Mouse (Mus musculus): ENCODE results near the gene Pacs2. TPM values are rescaled to one million over a fixed set of nuclear protein-coding genes. Genes with fewer than 3 reads are reported as not detected.

Pacs2 gene
- polyA plus RNA-seq, 1 experiment from 2014 or later, result 28.7 TPM

GRCm38 (mm10) chr12:113074329-113075062, 60.2 kb downstream of the Pacs2 start, which contains the start of gene Tex22:
Gene Tex22 (plus strand): TSS chr12:113074502.
- Histone ChIP-seq H3K36me3 (ENCODE audit: control insufficient read depth, insufficient read depth, low read length) (peaks cover 26% of the 10 kb centered on the region), H3K27me3 (ENCODE audit: control insufficient read depth, insufficient read depth, low read length) (no peaks in the 10 kb centered on the region), H3K27ac (replicated peaks; ENCODE audit: low read depth, low read length) (peak within 1 kb of the TSS; percentile 95), H3K9ac (replicated peaks; ENCODE audit: low read length) (peak within 1 kb of the TSS; percentile 69), H3K4me2 (ENCODE audit: low read length) (peak within 1 kb of the TSS; percentile 87), H3K9me3 (ENCODE audit: control insufficient read depth, low read length) (no peaks in the 10 kb centered on the region), H3K4me1 (ENCODE audit: control insufficient read depth, insufficient read depth, low read length) (peaks cover 22% of the 10 kb centered on the region), H3K4me3 (replicated peaks; ENCODE audit: low read depth, low read length) (peak within 1 kb of the TSS; percentile 39)
- peak; percentile 94 for DNase-seq
- WGBS, result 2% methylated on average over 32 of the region's 32 CpGs
- peak; percentile 91 for ATAC-seq (ENCODE audit: low FRiP score, low TSS enrichment)

DNA sequence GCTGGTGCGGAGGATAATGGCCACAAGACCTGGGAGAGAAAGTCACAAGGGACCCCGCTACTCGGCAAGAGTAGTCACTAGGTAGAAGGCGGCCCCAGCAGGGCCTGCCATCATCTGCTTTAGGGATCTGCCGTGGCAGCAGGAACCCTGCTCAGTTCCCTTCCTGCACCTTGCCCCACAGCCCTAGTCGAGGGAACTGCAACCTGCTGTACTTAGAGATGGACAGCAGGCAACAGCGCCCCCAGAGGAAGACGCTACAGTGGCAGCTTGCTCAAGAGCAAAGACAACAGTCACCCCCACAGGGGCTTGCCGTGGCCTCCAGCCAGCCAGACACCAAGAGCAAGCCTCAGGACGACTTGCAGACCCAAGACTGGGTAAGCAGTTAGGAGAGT, 60.8 kb downstream of the Pacs2 start:
- 0% methylated on average over 10 of the region's 10 CpGs for WGBS
- peak overlapping the region; percentile 95 for H3K27ac ChIP-seq (replicated peaks; ENCODE audit: low read depth, low read length)
- ATAC-seq (ENCODE audit: low FRiP score, low TSS enrichment), result peak; percentile 80
- peak overlapping the region; percentile 69 for H3K9ac ChIP-seq (replicated peaks; ENCODE audit: low read length)
- H3K9me3 ChIP-seq (ENCODE audit: control insufficient read depth, low read length), result no peaks in the 10 kb centered on the region
- H3K36me3 ChIP-seq (ENCODE audit: control insufficient read depth, insufficient read depth, low read length), result peaks cover 20% of the 10 kb centered on the region
- peaks cover 22% of the 10 kb centered on the region for H3K4me1 ChIP-seq (ENCODE audit: control insufficient read depth, insufficient read depth, low read length)
- H3K27me3 ChIP-seq (ENCODE audit: control insufficient read depth, insufficient read depth, low read length), result no peaks in the 10 kb centered on the region
- peak overlapping the region; percentile 39 for H3K4me3 ChIP-seq (replicated peaks; ENCODE audit: low read depth, low read length)
- peak overlapping the region; percentile 87 for H3K4me2 ChIP-seq (ENCODE audit: low read length)
- peak; percentile 93 for DNase-seq

GRCm38 (mm10) chr12:113075486-113075885, 61.2 kb downstream of the Pacs2 start:
- 59% methylated on average over 6 of the region's 6 CpGs for WGBS
- Histone ChIP-seq H3K9ac (replicated peaks; ENCODE audit: low read length) (peak overlapping the region; percentile 69), H3K9me3 (ENCODE audit: control insufficient read depth, low read length) (no peaks in the 10 kb centered on the region), H3K4me2 (ENCODE audit: low read length) (peak overlapping the region; percentile 87), H3K27ac (replicated peaks; ENCODE audit: low read depth, low read length) (peak overlapping the region; percentile 95), H3K27me3 (ENCODE audit: control insufficient read depth, insufficient read depth, low read length) (no peaks in the 10 kb centered on the region), H3K4me3 (replicated peaks; ENCODE audit: low read depth, low read length) (peak overlapping the region; percentile 39; the same call in 1 of the 2 replicates), H3K4me1 (ENCODE audit: control insufficient read depth, insufficient read depth, low read length) (peaks cover 22% of the 10 kb centered on the region), H3K36me3 (ENCODE audit: control insufficient read depth, insufficient read depth, low read length) (peaks cover 16% of the 10 kb centered on the region)
- no peak for DNase-seq
- no peak for ATAC-seq (ENCODE audit: low FRiP score, low TSS enrichment)

DNA sequence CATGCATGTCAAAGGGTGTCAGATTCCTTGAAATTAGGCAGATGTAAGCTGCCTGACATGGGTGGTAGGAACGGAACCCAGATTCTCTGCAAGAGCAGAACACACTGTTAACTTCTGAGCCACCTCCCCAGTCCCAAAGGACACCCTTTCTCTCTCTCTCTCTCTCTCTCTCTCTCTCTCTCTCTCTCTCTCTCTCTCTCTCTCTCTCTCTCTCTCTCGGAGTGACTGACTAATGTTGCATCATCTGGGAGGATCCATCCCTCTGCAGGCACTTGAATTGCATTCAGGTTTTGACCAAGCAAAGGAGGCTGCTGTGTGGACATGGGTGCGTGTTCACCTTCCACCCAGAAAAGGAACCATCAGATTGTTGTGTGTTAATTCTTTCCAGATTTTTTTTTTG, 73.0 kb downstream of the Pacs2 start:
- ATAC-seq (ENCODE audit: low FRiP score, low TSS enrichment), result no peak

GRCm38 (mm10) chr12:113088026-113088425, 73.7 kb downstream of the Pacs2 start:
- ATAC-seq (ENCODE audit: low FRiP score, low TSS enrichment) (no peak), DNase-seq (no peak)
- Histone ChIP-seq H3K36me3 (ENCODE audit: control insufficient read depth, insufficient read depth, low read length) (no peaks in the 10 kb centered on the region), H3K4me2 (ENCODE audit: low read length) (no peak overlapping the region), H3K4me1 (ENCODE audit: control insufficient read depth, insufficient read depth, low read length) (no peaks in the 10 kb centered on the region), H3K9ac (replicated peaks; ENCODE audit: low read length) (no peak overlapping the region), H3K4me3 (replicated peaks; ENCODE audit: low read depth, low read length) (no peak overlapping the region), H3K27ac (replicated peaks; ENCODE audit: low read depth, low read length) (no peak overlapping the region), H3K27me3 (ENCODE audit: control insufficient read depth, insufficient read depth, low read length) (no peaks in the 10 kb centered on the region), H3K9me3 (ENCODE audit: control insufficient read depth, low read length) (no peaks in the 10 kb centered on the region)
- 43% methylated on average over 4 of the region's 4 CpGs for WGBS

More for the DNA sequence above, 73.0 kb downstream of the Pacs2 start:
- H3K4me2 ChIP-seq (ENCODE audit: low read length), result no peak overlapping the region
- no peaks in the 10 kb centered on the region for H3K9me3 ChIP-seq (ENCODE audit: control insufficient read depth, low read length)
- H3K27ac ChIP-seq (replicated peaks; ENCODE audit: low read depth, low read length), result no peak overlapping the region
- WGBS, result 64% methylated on average over 3 of the region's 3 CpGs
- H3K4me1 ChIP-seq (ENCODE audit: control insufficient read depth, insufficient read depth, low read length), result no peaks in the 10 kb centered on the region
- no peaks in the 10 kb centered on the region for H3K27me3 ChIP-seq (ENCODE audit: control insufficient read depth, insufficient read depth, low read length)
- DNase-seq, result no peak
- H3K9ac ChIP-seq (replicated peaks; ENCODE audit: low read length), result no peak overlapping the region
- H3K36me3 ChIP-seq (ENCODE audit: control insufficient read depth, insufficient read depth, low read length), result no peaks in the 10 kb centered on the region
- H3K4me3 ChIP-seq (replicated peaks; ENCODE audit: low read depth, low read length), result no peak overlapping the region

DNA sequence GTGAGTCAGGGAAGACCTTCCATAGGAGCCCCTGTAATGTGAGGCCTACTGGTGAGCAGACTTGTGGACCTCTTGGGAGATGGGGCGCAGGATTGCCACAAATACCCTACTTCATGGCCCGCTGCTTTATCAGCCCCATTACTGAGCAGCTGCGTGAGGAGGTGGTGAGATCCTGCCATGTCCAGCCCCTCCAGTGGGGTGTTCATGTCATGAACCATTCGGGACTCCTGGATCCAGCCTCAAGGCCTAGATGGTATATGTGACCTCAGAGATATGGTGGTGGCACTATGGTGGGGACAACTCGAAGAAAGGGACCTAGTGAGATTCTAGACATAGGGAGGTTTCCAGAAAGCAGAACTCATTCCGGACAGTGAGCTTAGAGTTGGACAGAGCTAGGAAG, 74.8 kb downstream of the Pacs2 start:
- WGBS, result 91% methylated on average over 6 of the region's 6 CpGs
- no peak for ATAC-seq (ENCODE audit: low FRiP score, low TSS enrichment)

GRCm38 (mm10) chr12:113090053-113090452, 75.7 kb downstream of the Pacs2 start:
- no peak overlapping the region for H3K9ac ChIP-seq (replicated peaks; ENCODE audit: low read length)
- DNase-seq, result no peak
- no peaks in the 10 kb centered on the region for H3K36me3 ChIP-seq (ENCODE audit: control insufficient read depth, insufficient read depth, low read length)
- no peak overlapping the region for H3K4me2 ChIP-seq (ENCODE audit: low read length)
- H3K4me1 ChIP-seq (ENCODE audit: control insufficient read depth, insufficient read depth, low read length), result no peaks in the 10 kb centered on the region
- WGBS, result 85% methylated on average over 17 of the region's 17 CpGs
- H3K4me3 ChIP-seq (replicated peaks; ENCODE audit: low read depth, low read length), result no peak overlapping the region
- H3K27ac ChIP-seq (replicated peaks; ENCODE audit: low read depth, low read length), result no peak overlapping the region
- no peak for ATAC-seq (ENCODE audit: low FRiP score, low TSS enrichment)
- H3K9me3 ChIP-seq (ENCODE audit: control insufficient read depth, low read length), result no peaks in the 10 kb centered on the region
- no peaks in the 10 kb centered on the region for H3K27me3 ChIP-seq (ENCODE audit: control insufficient read depth, insufficient read depth, low read length)

More for the DNA sequence above, 74.8 kb downstream of the Pacs2 start:
- Histone ChIP-seq H3K4me1 (ENCODE audit: control insufficient read depth, insufficient read depth, low read length) (no peaks in the 10 kb centered on the region), H3K9ac (replicated peaks; ENCODE audit: low read length) (no peak overlapping the region), H3K27me3 (ENCODE audit: control insufficient read depth, insufficient read depth, low read length) (no peaks in the 10 kb centered on the region), H3K36me3 (ENCODE audit: control insufficient read depth, insufficient read depth, low read length) (no peaks in the 10 kb centered on the region), H3K4me2 (ENCODE audit: low read length) (no peak overlapping the region), H3K4me3 (replicated peaks; ENCODE audit: low read depth, low read length) (no peak overlapping the region), H3K9me3 (ENCODE audit: control insufficient read depth, low read length) (no peaks in the 10 kb centered on the region), H3K27ac (replicated peaks; ENCODE audit: low read depth, low read length) (no peak overlapping the region)
- no peak for DNase-seq

DNA sequence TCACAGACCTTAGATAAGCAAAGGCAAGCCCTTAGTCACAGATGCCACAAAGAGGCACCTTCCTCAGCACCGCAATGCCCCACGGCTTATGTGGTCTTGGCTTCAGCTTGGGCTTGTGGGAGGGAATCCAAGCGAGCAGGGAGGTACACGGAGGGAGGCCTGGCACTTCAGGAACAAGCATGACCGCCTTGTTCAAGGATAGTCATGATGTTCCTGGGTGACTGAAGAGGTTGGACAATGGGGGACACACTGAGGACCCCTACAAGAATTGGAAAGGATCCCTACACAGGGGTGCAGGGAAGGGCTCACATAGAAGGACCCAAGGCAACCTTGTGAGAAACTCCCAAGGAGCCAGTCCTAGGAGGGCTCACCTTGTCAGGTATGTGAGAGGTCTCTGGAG, 82.7 kb downstream of the Pacs2 start:
- no peaks in the 10 kb centered on the region for H3K36me3 ChIP-seq (ENCODE audit: control insufficient read depth, insufficient read depth, low read length)
- peak overlapping the region; percentile 94 for H3K4me2 ChIP-seq (ENCODE audit: low read length)
- H3K9ac ChIP-seq (replicated peaks; ENCODE audit: low read length), result peak overlapping the region; percentile 97; the same call in 1 of the 2 replicates
- DNase-seq (no peak), ATAC-seq (ENCODE audit: low FRiP score, low TSS enrichment) (no peak)
- no peaks in the 10 kb centered on the region for H3K27me3 ChIP-seq (ENCODE audit: control insufficient read depth, insufficient read depth, low read length)
- WGBS, result 85% methylated on average over 5 of the region's 5 CpGs
- H3K4me1 ChIP-seq (ENCODE audit: control insufficient read depth, insufficient read depth, low read length), result peaks cover 26% of the 10 kb centered on the region
- peak overlapping the region; percentile 87; the same call in 1 of the 2 replicates for H3K4me3 ChIP-seq (replicated peaks; ENCODE audit: low read depth, low read length)
- no peaks in the 10 kb centered on the region for H3K9me3 ChIP-seq (ENCODE audit: control insufficient read depth, low read length)
- no peak overlapping the region for H3K27ac ChIP-seq (replicated peaks; ENCODE audit: low read depth, low read length)

DNA sequence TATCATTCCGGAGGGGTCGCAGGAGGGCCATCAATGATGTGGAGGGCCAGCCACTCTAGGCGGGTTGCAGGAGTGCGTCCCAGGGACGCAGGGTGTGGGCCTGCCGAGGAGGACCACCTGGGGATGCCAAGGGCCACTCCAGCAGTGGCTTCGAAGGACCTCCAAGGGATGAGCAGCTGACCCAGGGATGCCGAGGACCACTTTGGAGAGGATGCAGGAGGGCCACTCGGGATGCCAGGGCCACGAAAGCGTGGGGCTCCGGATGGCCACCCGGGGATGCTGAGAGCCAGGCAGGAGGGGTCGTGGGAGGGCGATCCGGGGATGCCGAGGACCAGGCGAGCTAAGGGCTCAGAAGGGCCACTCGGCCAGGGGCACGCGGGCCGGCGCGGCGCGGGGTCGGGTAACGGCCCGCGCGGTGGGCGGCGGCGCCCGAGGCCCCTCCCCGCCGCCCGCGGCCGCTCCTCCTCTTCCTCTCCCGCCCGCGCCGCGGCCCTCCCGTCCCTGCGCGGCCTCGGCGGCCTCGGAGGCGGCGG, 83.5 kb downstream of the Pacs2 start, which contains the start of gene Mta1:
Mta1 (plus strand) TSS at position 530 of the 533 bp plus-strand sequence.
- H3K27me3 ChIP-seq (ENCODE audit: control insufficient read depth, insufficient read depth, low read length), result no peaks in the 10 kb centered on the region
- peak within 1 kb of the TSS; percentile 84 for H3K27ac ChIP-seq (replicated peaks; ENCODE audit: low read depth, low read length)
- H3K4me2 ChIP-seq (ENCODE audit: low read length), result peak within 1 kb of the TSS; percentile 94
- H3K9ac ChIP-seq (replicated peaks; ENCODE audit: low read length), result peak within 1 kb of the TSS; percentile 97
- peak within 1 kb of the TSS; percentile 87 for H3K4me3 ChIP-seq (replicated peaks; ENCODE audit: low read depth, low read length)
- peak; percentile 85 for DNase-seq
- H3K36me3 ChIP-seq (ENCODE audit: control insufficient read depth, insufficient read depth, low read length), result no peaks in the 10 kb centered on the region
- peak; percentile 67 for ATAC-seq (ENCODE audit: low FRiP score, low TSS enrichment)
- H3K4me1 ChIP-seq (ENCODE audit: control insufficient read depth, insufficient read depth, low read length), result peaks cover 26% of the 10 kb centered on the region
- no peaks in the 10 kb centered on the region for H3K9me3 ChIP-seq (ENCODE audit: control insufficient read depth, low read length)
- 2% methylated on average over 21 of the region's 53 CpGs for WGBS

Measured in midbrain, embryonic 14.5 days (tissue).